Mouse (Mus musculus) adrenal gland (tissue): ENCODE data around the gene H2-T23.
"Not testable (repeated sequence)": the region's sequence is repeated elsewhere in the genome, so short reads cannot be mapped to it uniquely, and the experiment has no call there.

ENCODE experiments used
- intact Hi-C: fragments of 180-260 bp; cut with DNase I; formaldehyde crosslinking; loops from one replicate; pipeline ENCODE4 v1.15.1; 2025

Gene H2-T23

GRCm38 (mm10) chr17:36023710-36024654 is 8.7 kb downstream of the H2-T23 start:
- intact Hi-C loops, result no loop called here

GRCm38 (mm10) chr17:36022922-36023321 is 9.7 kb downstream of the H2-T23 start:
- intact Hi-C loops, result no loop called here

GRCm38 (mm10) chr17:36022098-36022497 is 10.6 kb downstream of the H2-T23 start:
- intact Hi-C loops, result no loop called here

GRCm38 (mm10) chr17:36021309-36021708 is 11.3 kb downstream of the H2-T23 start:
- intact Hi-C loops, result no loop called here

GRCm38 (mm10) chr17:36020191-36021073 is 12.2 kb downstream of the H2-T23 start, which contains the start of gene H2-T24:
H2-T24 (minus strand) TSS chr17:36020560.
- intact Hi-C loops, result no loop called here

- intact Hi-C loops, result no loop called here
Measured at GRCm38 (mm10) chr17:36019519-36019918, 13.1 kb downstream of the H2-T23 start.

- intact Hi-C loops, result no loop called here
Measured at GRCm38 (mm10) chr17:36018979-36019378, 13.7 kb downstream of the H2-T23 start.

- intact Hi-C loops, result no loop called here
Measured at GRCm38 (mm10) chr17:36017046-36017445, 15.6 kb downstream of the H2-T23 start.

- intact Hi-C loops, result no loop called here
Measured at GRCm38 (mm10) chr17:36014977-36015376, 17.7 kb downstream of the H2-T23 start.

- intact Hi-C loops, result not testable (repeated sequence)
Measured at GRCm38 (mm10) chr17:36004409-36004808, 28.2 kb downstream of the H2-T23 start.

- intact Hi-C loops, result no loop called here
Measured at GRCm38 (mm10) chr17:36003331-36003730, 29.3 kb downstream of the H2-T23 start.

- intact Hi-C loops, result no loop called here
Measured at GRCm38 (mm10) chr17:36001966-36002365, 30.7 kb downstream of the H2-T23 start.

GRCm38 (mm10) chr17:36001121-36001897 is 31.3 kb downstream of the H2-T23 start:
- intact Hi-C loops, result no loop called here

- intact Hi-C loops, result no loop called here
Measured at GRCm38 (mm10) chr17:36000349-36000748, 32.3 kb downstream of the H2-T23 start.

GRCm38 (mm10) chr17:35999356-35999755 is 33.3 kb downstream of the H2-T23 start:
- intact Hi-C loops, result no loop called here

- intact Hi-C loops, result no loop called here
Measured at GRCm38 (mm10) chr17:35998545-35999305, 33.9 kb downstream of the H2-T23 start.

GRCm38 (mm10) chr17:35997713-35998510 is 34.7 kb downstream of the H2-T23 start:
- intact Hi-C loops, result loop anchor here (2.0 kb wide), 1 partner anchor 37 kb away; no protein-coding TSS in a partner anchor

GRCm38 (mm10) chr17:35996949-35997348 is 35.7 kb downstream of the H2-T23 start:
- intact Hi-C loops, result loop anchor here (2.0 kb wide), 1 partner anchor 38 kb away; no protein-coding TSS in a partner anchor

GRCm38 (mm10) chr17:35994879-35995240 is 37.8 kb downstream of the H2-T23 start:
- intact Hi-C loops, result no loop called here
